Mouse (Mus musculus) urinary bladder, postnatal 36 days (tissue): ENCODE data around the gene P4htm.

Experiments
- DNase-seq, 2 experiments: peaks; one replicate each; pipeline ENCODE4 v3.0.0; 2022; ENCODE audit warnings: low spot score in 2 of 2, mixed read lengths in 1 of 2

The P4htm gene

GRCm38 (mm10) chr9:108546875-108547274 is 50.6 kb downstream of the P4htm start:
- DNase-seq: no peak

- no peak for DNase-seq
Measured at GRCm38 (mm10) chr9:108545986-108546385, 51.5 kb downstream of the P4htm start.

- DNase-seq: no peak
Measured at GRCm38 (mm10) chr9:108540846-108541245, 56.6 kb downstream of the P4htm start.

DNA sequence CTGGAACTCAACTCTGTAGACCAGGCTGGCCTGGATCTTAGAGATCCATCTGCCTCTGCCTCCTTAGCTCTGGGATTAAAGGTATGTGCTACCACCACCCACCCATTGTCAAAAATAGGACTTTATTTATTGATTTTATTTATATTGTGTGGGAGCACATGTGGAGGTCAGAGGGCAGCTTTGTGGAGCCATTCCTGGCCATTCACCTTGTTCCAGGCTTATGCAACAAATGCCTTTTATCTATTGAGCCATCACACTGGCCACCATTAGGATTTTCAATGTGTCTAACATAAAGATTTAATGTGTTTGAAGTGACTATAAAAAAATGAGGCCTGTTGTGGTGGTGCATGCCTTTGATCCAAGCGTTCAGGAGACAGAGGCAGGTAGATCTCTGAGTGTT is 66.0 kb downstream of the P4htm start:
- no peak for DNase-seq

GRCm38 (mm10) chr9:108530954-108531353 is 66.5 kb downstream of the P4htm start:
- no peak for DNase-seq
